Mouse (Mus musculus) lung, postnatal 0 days (tissue): ENCODE data around the gene Gpr182. TPM values are rescaled to one million over a fixed set of nuclear protein-coding genes. Genes with fewer than 3 reads are reported as not detected.
"Not testable (repeated sequence)": the region's sequence is repeated elsewhere in the genome, so short reads cannot be mapped to it uniquely, and the experiment has no call there.

Experiments used
- ATAC-seq: fragments of 200-750 bp; cut with Nextera tagmentation; 2 replicates; pipeline ENCODE4 v1.8.0; 2017; ENCODE audit warnings: moderate library complexity
- DNase-seq: peaks from one replicate; pipeline ENCODE4 v3.0.0-alpha.2; 2016; ENCODE audit warnings: low spot score
- H3K27ac ChIP-seq: fragments of 300-500 bp; sonication (generic); 2 replicates; pipeline ENCODE4 v1.5.1; 2014; ENCODE audit warnings: antibody characterized with exemption, mild to moderate bottlenecking, low read length, mixed read lengths
- H3K27me3 ChIP-seq: fragments of 300-500 bp; sonication (generic); replicated peaks from 2 replicates; pipeline ENCODE4 v1.6.1; 2014; ENCODE audit warnings: low read length, mixed read lengths; ENCODE audit not compliant: insufficient read depth
- H3K36me3 ChIP-seq: fragments of 300-500 bp; sonication (generic); 2 replicates; pipeline ENCODE4 v1.6.1; 2014; ENCODE audit warnings: low read length, mixed read lengths; ENCODE audit not compliant: insufficient read depth
- H3K4me1 ChIP-seq: fragments of 300-500 bp; sonication (generic); 2 replicates; pipeline ENCODE4 v1.6.1; 2014; ENCODE audit warnings: antibody characterized with exemption, low read depth, low read length, mixed read lengths; ENCODE audit not compliant: insufficient read depth
- H3K4me2 ChIP-seq: fragments of 300-500 bp; sonication (generic); replicated peaks from 2 replicates; pipeline ENCODE4 v1.6.1; 2014; ENCODE audit warnings: low read depth, mild to moderate bottlenecking, low read length, moderate library complexity, mixed read lengths
- H3K4me3 ChIP-seq: fragments of 300-500 bp; sonication (generic); 2 replicates; pipeline ENCODE4 v1.5.1; 2014; ENCODE audit warnings: low read depth, low read length
- H3K9ac ChIP-seq: fragments of 300-500 bp; sonication (generic); replicated peaks from 2 replicates; pipeline ENCODE4 v1.6.1; 2014; ENCODE audit warnings: low read depth, mild to moderate bottlenecking
- H3K9me3 ChIP-seq: fragments of 300-500 bp; sonication (generic); 2 replicates; pipeline ENCODE4 v1.6.1; 2016; ENCODE audit warnings: low read length, mixed read lengths
- CTCF ChIP-seq: IDR thresholded peaks from 2 replicates; pipeline ENCODE4 v1.5.1; 2016; ENCODE audit warnings: antibody characterized with exemption, mild to moderate bottlenecking
- EP300 ChIP-seq: IDR thresholded peaks from 2 replicates; pipeline ENCODE4 v1.6.1; 2016; ENCODE audit warnings: antibody characterized with exemption, mild to moderate bottlenecking, control low read depth
- WGBS: fragments of 180-500 bp; shearing (Covaris S2); extraction: QIAGEN DNeasy Blood & Tissue Kit; methylation state at CpG from one replicate; pipeline ENCODE4 v1.1.7; 2014; 5-methylcytosine and 5-hydroxymethylcytosine counted together
- polyA plus RNA-seq: library from polyadenylated mRNA; unstranded; fragments of >200 nt; fragmentation: Nextera tagmentation; extraction: Ambion mirVana; gene quantifications from 2 replicates; pipeline ENCODE4 v1.2.1, GENCODE M21; 2015

Gpr182 gene
- polyA plus RNA-seq, 1 experiment from 2014 or later: 23.2 TPM

DNA sequence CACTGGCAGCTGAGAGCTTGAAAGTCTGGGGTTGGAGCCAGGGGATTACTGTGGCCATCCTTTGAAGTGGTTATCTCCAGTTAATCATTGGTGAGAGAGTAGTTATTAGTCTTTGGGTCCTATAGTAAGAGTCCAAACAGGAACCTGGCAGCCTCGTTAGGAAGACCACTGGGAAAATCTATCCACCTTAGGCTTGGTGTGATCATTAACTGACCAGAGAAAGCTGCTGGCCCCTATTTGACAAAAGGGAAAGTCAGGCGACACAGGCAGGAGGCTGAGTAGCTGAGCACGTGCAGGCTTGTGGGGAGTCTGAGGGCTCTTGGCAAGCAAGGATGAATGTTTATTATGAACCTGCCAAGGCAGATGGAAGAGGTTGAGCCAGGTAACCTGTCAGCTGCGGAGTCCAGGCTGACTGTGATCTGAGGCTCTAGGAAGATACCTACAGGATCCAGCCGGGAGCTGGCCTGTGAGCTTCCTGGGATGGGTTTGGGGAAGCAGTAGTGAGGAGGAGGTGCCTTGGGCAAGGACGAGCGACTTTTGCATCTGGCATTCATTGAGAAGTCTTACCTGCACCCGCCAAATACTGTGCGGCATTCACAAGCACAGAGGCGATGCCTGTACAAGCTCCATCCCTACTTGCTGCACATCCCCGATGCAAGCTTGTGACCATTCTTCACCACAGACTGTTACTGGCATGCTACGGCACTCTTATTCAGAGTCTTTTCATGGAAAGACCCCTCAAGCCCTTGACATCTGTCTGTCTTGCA lies 12.6 kb upstream of the Gpr182 start:
- H3K27me3 ChIP-seq: no peaks in the 10 kb centered on the region
- DNase-seq: no peak
- no peaks in the 10 kb centered on the region for H3K36me3 ChIP-seq
- no peak for TF ChIP-seq EP300
- no peak for TF ChIP-seq CTCF
- no peak overlapping the region for H3K9ac ChIP-seq
- ATAC-seq: no peak
- H3K4me1 ChIP-seq: no peaks in the 10 kb centered on the region
- no peak overlapping the region for H3K4me3 ChIP-seq
- H3K27ac ChIP-seq: no peak overlapping the region
- WGBS: 52% methylated on average over 12 of the region's 12 CpGs
- no peaks in the 10 kb centered on the region for H3K9me3 ChIP-seq
- H3K4me2 ChIP-seq: no peak overlapping the region

DNA sequence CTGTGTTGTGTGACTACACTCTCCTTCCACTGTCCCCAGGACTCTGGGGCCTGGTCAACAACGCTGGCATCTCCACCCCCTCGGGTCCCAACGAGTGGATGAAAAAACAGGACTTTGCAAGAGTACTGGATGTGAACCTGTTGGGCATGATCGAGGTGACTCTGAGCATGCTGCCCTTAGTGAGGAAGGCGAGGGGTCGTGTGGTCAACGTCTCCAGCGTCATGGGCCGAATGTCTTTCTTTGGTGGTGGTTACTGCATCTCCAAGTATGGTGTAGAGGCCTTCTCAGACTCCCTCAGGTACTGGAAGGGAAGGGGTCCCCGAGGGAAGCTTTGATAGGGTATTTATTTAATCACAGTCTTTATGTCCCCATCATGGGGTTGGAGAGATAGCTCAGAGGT lies 11.4 kb upstream of the Gpr182 start:
- 89% methylated on average over 10 of the region's 10 CpGs for WGBS

DNA sequence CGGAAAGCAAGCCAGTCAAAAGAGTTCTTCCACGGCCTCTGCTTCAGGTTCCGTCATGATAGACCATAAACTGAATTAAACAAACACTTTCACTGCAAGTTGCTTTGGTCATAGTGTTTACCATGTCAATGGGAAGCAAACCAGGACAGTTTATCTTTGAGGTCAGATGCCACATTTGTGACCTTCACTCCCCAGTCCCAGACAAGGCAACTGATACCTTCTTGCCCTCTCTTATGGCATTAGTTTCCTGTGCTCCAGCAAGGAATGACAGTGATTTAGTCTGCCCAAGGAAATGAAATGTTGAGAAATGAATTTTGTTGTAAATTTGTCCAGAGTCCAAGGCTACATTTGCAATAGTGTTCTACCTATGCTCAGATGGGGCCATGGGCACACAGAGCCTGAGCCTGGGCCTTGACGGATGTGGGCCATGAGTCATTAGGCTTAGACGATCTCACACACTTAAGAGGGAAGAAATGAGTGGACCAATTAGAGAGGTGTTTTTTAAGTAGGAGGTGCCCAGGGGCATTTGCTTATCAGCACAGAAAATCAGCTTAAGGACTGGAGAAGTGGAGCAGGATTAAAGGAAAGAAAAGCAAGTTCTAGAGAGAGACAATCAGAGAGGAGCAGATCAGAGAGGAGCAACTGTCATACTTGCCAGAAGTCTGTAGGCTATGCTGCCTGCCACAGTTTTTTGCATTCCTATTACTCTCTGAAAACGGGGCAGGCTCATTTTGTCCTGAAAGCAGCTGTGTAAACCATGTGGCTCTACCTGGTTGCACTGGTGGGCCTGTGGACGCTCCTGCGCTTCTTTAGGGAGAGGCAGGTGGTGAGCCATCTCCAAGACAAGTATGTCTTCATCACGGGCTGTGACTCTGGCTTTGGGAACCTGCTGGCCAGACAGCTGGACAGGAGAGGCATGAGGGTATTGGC lies 7.9 kb upstream of the Gpr182 start, which contains the start of the genes Rdh1 and Rdh16f1:
TSS of gene Rdh1 (plus strand) at position 541 of the 930 bp plus-strand sequence.
TSS of gene Rdh16f1 (plus strand) at position 607 of the 930 bp plus-strand sequence.
- no peak within 1 kb of the TSS for H3K9ac ChIP-seq
- H3K36me3 ChIP-seq: no peaks in the 10 kb centered on the region
- WGBS: 55% methylated on average over 9 of the region's 9 CpGs
- TF ChIP-seq CTCF (no peak), EP300 (no peak)
- no peak within 1 kb of the TSS for H3K27ac ChIP-seq
- peak; percentile 65 for ATAC-seq
- H3K9me3 ChIP-seq: no peaks in the 10 kb centered on the region
- no peaks in the 10 kb centered on the region for H3K27me3 ChIP-seq
- H3K4me1 ChIP-seq: 0 out of 2 replicates have a peak, but pooled peaks cover 4% of the 10 kb centered on the region
- no peak within 1 kb of the TSS for H3K4me3 ChIP-seq
- no peak within 1 kb of the TSS for H3K4me2 ChIP-seq
- peak; percentile 70 for DNase-seq

More for the DNA sequence above, 11.4 kb upstream of the Gpr182 start:
- H3K9me3 ChIP-seq, ATAC-seq, H3K27ac ChIP-seq, DNase-seq, H3K4me2 ChIP-seq, H3K27me3 ChIP-seq, H3K4me1 ChIP-seq, H3K9ac ChIP-seq, H3K4me3 ChIP-seq, H3K36me3 ChIP-seq: not testable (repeated sequence)

DNA sequence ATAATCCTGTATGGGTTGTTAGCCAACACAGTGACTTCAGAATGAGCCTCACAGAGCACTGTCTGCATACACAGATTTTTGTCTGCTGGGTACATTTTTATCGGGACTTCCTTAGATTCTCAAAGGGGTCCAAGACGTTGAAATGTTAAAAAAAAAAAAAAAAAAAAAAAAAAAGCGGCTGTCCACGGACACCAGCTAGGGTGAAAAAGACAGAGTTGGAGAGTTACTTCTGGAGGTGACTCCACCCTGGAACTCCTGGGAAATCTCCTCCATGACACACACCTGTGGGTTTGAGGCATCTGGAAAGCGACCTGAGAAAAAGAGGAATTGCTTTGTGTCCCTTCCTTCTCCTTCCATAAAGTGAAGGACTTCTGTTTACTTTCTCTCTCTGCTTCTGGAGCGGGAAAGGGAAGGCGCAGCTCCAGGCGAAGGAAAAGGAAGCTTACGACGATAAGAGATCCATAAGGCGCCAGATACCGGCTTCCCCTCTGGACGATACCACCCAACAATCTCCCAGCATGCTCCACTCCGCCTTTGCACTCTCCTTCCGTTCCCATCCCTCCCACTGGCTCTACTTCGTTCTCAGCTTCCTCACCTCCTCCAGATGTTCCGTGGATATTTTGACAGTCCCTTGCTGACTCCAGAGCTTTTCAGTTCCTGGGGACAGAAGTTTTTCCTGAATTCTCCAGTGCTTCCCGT lies 4.4 kb upstream of the Gpr182 start:
- Histone ChIP-seq H3K27me3 (no peaks in the 10 kb centered on the region), H3K4me3 (peak overlapping the region; percentile 14), H3K9me3 (no peaks in the 10 kb centered on the region), H3K4me1 (0 out of 2 replicates have a peak, but pooled peaks cover 4% of the 10 kb centered on the region), H3K4me2 (peak overlapping the region; percentile 52), H3K27ac (0 out of 2 replicates have a peak overlapping the region, but pooled peaks have one; percentile 20), H3K9ac (0 out of 2 replicates have a peak overlapping the region, but pooled peaks have one; percentile 8), H3K36me3 (no peaks in the 10 kb centered on the region)
- 15% methylated on average over 15 of the region's 18 CpGs for WGBS
- peak; percentile 62 for DNase-seq
- TF ChIP-seq CTCF (no peak), EP300 (peak; percentile 65; the same call in 1 of the 2 replicates)
- ATAC-seq: peak; percentile 55

DNA sequence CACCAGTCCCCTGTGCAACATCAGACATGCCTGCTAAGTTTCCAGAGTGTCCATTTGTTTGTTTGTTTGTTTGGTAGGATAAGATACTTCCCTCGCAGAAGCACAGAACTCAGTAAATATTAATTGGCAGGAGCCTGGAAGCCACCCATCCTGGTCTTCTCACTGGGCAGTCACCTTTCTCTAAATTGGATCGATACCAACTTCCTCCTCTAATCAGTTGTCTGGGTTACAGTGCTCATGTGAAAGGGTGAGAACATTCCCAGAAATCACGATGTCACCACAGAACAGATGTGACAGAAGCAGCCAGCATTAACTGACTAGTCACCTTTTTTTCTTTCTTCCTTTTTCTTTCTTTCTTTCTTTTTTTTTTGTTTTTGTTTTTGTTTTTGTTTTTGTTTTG lies 3.7 kb upstream of the Gpr182 start:
- H3K4me2 ChIP-seq: no peak overlapping the region
- H3K4me3 ChIP-seq: no peak overlapping the region
- H3K27me3 ChIP-seq: no peaks in the 10 kb centered on the region
- TF ChIP-seq CTCF (no peak), EP300 (no peak)
- WGBS: 36% methylated on average over 3 of the region's 3 CpGs
- H3K9ac ChIP-seq: no peak overlapping the region
- no peaks in the 10 kb centered on the region for H3K9me3 ChIP-seq
- ATAC-seq (no peak), DNase-seq (peak; percentile 4)
- H3K27ac ChIP-seq: no peak overlapping the region
- no peaks in the 10 kb centered on the region for H3K36me3 ChIP-seq
- H3K4me1 ChIP-seq: 0 out of 2 replicates have a peak, but pooled peaks cover 4% of the 10 kb centered on the region
